Mouse (Mus musculus) heart, postnatal 4 days (tissue): ENCODE measurements around the gene Tulp1. TPM values are rescaled to one million over a fixed set of nuclear protein-coding genes. Genes with fewer than 3 reads are reported as not detected.
A peak's percentile ranks its signal among the peaks of the same experiment; 100 is the strongest.
"Not testable (repeated sequence)": the region's sequence is repeated elsewhere in the genome, so short reads cannot be mapped to it uniquely, and the experiment has no call there.

Source experiments
- DNase-seq: peaks from one replicate; pipeline ENCODE4 v3.0.0; 2021
- total RNA-seq, 2 experiments: library from RNA; stranded (reverse); gene quantifications; 2 replicates each; pipeline ENCODE4 v1.2.3; 2021

The Tulp1 gene
- 1 to 10 TPM; 1.0 to 1.5 TPM for total RNA-seq

DNA sequence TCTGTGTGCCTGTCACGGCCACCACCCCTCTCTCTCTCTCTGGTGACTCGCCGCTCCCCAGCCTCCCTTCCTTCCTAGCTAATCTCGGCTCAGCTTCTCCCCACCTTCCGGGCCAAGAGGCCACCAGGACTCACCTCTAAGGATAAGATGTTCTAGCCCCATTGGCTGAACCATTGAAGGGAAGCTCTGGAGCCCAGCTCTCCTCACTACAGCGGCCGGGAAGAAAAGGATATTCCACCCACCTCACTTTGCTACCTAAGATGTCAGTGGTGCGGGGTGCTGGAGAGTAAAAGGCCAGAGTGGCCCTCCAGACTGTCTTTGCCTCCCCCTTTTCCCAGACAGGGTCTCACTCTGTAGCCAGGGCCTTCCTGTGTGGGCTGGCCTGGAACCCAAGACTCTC lies at the start of gene Tulp1:
Tulp1 (minus strand) TSS at position 101 of the 400 bp plus-strand sequence.
- no peak for DNase-seq

DNA sequence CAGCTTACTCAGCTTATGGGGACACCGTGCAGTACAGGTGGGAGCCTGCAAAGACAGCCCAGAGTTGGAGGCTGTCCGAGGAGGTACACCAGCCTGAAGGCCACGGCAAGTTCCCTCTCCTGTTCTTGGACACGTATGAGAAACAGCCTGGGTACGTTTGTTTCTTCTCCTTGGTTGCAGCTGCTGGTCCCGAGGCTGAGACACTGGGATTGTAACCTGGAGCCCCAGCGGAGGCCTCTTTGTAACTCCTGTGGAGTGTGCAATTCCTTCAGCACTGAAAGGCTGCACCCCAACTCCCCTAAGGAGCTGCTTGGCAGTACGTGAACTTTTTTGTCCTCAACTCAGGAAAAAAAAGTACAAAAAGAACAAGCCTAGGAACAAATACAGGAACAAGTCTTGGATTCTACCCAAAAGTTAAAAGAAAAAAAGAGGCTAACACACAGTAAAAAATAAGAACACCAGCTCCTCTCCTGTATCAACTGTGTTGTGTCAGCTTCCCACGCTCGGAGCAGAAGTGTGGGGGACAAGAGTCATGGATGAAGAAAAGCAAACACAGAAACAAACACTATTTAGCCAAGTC lies 46.4 kb upstream of the Tulp1 start:
- DNase-seq: no peak

DNA sequence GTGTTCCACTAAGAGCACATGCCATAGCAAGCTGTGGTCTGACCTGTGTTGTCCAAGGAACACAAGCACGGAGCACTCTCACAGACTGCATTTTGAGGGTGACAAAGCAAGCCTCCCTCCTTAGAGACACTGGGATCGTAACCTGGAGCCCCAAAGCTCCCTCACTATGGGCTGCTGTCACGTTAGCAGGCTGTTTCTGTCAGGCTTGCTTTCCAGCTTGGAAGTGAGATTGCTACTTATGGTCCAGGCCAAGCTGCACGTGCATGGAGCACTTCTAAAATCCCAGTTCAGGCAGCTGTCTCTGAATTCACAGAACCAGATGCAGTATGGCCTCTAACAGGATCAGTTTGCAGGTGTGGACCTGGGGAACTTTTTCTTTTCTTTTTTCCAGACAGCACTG lies 45.7 kb upstream of the Tulp1 start:
- no peak for DNase-seq

DNA sequence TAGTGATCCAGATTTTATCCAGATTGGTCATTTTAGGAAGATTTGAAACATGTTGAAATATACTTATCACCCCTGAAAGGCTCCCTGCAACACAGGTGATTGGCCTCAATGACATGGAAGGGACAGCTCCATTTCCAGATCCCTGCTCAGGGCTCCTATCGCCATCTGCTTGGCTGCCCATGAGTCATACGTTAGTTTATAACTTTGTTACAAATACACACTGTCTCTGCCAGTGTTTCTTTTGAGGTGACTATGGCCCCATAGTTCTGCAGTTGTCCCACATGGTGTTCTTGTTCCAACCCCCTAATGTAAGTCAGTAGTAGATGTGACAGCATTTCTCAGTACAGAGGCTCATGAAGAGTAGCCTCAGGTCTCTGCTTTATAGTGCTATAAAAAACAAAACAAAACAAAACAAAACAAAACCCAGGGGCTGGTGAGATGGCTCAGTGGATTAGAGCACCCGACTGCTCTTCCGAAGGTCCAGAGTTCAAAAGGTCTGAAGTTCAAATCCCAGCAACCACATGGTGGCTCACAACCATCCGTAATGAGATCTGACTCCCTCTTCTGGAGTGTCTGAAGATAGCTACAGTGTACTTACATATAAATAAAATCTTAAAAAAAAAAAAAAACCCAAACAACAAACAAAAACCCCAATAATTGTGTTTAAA lies 43.4 kb upstream of the Tulp1 start:
- DNase-seq: no peak

DNA sequence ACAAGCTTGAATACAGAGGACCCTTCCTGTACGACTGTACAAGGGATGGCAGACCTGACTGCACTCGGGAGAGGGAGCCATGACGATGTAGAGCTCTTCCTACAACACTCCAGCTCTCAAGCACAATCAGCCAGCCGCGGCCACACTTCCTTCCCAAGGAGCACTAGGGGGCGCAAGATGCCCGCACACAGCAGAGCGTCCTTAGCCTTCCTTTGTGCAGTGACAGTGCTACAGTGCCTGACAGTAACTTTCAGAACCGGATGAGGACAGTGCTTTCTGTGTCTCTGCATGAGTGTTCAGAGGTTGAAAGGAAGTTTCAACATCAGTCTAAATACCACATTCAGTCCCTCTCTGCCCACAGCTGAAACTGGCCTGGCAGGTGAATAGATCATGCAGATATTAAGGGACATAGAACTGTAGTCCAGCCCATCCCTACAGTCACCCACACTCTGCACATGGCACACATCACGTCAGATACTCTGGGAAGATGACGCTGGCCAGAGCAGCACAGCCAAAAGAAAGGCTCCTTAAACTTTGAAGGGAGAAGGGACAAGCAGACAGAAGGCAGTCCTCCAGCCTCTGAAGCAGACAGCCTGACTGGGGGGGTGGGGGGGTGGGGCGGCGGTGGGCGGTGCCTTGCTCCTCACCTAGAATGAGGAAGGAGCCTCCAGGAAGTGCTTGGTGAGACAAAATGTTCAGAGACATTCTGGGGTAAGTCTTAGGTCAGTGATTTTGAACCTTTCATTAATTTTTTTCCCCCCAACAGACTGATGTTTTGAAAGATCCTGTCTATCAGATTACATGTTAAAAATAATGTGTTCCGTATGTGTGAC lies 42.6 kb upstream of the Tulp1 start:
- DNase-seq: peak; percentile 86

DNA sequence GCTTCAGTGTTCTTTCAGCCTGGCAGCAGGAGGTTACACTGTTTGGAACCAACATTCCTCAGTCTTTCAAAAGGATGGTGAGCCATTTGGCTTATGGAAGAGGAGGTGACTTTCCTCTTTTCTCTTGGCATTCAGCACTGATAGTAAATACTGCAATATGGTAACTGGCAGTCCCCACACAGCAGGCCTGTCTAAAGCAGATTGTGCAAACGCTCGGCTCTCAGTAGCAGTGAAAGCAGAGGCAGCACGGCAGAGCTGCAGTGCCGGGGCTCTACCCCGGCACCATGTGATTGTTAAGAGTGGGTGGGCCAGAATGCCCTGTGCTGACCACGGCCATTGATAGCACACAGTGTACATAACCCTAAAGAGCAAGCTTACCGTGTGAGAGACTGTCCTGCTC lies 41.4 kb upstream of the Tulp1 start:
- DNase-seq: no peak

DNA sequence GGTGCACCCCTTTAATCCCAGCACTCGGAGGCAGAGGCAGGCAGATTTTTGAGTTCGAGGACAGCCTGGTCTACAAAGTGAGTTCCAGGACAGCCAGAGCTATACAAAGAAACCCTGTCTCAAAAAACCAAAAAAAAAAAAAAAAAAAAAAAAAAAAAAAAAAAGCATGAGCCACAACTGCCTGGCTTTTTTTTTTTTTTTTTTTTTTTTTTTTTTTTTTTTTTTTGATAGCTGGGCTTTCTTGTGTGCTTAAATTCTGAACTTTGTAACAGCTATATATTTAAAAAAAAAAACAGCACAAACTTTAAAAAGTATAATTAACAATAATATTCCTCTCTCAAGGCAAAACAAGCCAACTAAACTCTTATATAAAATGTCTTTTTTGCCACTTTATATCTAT lies 39.7 kb upstream of the Tulp1 start:
- not testable (repeated sequence) for DNase-seq

DNA sequence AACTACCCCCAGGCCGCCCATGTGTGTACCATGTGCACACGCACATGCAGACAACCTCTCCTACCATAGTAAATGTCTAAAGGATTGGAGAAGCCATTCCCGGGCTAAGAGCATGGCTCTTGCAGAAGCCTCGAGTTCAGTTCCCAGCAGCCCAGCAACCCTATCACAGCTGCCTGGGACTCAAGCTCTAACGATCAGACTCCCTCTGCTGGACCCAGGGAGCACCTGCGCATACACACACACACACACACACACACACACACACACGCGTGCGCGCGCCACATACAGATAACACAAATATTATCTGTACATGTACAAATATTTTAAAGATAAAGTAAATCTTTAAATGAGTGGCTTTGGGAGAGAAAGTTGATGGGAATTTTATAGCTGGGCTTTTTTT lies 39.3 kb upstream of the Tulp1 start:
- DNase-seq: no peak

DNA sequence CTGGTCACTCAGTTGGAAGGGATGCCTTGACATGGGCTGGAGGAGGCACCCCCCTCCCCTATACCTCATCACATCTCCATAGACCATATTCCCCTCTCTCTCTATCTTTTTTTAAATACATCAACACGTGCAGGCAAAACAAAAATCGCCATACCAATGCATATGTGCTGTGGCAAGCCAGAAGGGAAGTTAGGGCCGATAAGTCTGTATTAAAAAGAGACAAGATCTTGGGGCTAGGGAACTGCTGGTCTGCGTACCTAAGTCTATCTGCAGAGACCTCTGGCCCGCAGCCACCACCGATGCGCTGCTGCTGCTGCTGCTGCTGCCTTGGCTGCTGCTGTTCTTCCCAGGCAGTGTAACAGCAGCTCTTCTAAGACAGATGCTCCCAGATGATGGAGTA lies 30.0 kb upstream of the Tulp1 start:
- no peak for DNase-seq

DNA sequence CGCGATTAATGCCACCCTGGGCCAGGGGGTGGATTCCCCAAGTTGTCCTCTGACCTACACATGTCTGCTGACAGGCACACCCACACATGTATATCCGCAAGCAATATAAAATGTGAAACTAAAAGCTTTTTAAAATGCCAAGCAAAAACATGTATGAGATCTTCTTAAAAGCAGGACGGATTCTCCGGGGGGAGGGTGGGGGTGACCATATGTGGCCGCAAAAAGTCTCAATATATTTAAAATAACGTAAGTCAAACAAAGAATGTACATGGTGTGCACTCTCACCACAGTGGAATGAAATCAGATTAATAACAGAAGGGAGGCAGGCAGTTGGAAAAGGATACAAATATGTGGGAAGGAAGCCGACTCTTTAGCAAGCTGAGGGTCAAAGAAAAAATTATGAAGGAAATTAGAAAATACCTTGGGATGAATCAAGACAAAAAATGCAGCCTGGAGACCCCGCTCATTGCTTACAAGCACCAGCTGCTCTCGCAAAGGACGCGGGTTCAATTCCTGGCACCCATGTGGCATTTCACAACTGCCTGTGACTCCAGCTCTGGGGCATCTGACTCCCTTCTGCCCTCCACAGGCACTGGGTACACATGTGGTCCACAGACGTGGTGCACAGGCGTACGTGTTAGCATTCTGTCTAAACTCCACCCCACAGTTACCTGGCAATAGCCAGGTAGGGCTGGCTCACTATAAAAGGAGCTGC lies 29.2 kb upstream of the Tulp1 start:
- DNase-seq: no peak

DNA sequence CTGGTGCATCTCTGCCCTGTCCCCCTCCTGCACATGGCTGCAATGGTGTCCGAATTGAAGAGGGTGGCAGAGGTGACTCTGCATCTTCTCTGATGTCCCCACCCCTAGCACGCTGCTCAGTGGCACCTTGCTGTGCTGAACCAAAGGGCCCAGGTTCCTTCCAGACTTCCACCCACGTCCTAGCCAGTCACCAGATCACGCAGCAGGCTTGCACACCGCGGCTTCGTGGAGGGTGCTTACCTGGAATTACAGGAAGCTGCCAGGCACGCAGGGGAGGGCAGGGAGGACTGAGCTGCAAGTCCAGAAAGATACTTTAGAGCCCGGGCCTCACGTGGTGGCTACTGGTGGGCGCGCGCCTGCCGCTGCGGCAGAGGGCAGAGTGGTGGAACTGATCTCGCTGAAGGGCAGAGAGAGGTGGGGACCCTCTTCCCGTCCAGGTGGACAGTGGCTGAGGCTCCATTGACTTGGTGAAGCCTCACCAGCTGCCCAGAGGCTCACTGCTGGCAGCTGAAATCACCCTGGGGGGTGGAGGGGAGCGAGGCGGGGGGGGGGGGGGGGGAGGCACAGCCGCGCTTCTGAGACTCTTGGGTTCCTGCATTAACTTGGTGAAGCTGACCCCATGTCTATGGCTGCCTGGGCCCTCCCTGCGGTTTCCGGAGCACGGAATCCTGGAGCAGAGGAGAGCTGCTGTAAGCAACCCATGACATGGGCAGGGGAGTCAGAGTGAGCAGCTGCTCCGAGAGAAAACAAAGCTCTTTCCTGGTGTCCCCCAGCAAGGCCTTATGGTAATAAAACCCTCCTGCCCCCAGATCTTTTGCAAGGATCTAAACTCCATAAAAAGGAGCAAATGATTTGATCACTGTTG lies 26.8 kb upstream of the Tulp1 start:
- DNase-seq: no peak

DNA sequence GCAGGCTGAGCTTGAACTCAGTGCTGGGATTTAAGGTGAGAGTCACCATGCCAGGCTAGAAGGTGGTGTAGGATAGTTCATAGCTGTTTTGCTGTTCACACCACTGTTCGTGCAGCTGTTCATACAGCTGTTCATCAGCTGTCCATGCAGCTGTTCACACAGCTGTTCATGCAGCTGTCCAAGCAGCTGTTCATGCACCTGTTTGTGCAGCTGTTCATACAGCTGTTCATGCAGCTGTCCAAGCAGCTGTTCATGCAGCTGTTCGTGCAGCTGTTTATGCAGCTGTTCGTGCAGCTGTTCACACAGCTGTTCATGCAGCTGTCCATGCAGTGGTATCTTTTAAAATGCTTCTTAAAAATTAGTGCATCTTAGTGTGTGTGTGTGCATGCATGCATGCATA lies 23.5 kb upstream of the Tulp1 start:
- DNase-seq: no peak

DNA sequence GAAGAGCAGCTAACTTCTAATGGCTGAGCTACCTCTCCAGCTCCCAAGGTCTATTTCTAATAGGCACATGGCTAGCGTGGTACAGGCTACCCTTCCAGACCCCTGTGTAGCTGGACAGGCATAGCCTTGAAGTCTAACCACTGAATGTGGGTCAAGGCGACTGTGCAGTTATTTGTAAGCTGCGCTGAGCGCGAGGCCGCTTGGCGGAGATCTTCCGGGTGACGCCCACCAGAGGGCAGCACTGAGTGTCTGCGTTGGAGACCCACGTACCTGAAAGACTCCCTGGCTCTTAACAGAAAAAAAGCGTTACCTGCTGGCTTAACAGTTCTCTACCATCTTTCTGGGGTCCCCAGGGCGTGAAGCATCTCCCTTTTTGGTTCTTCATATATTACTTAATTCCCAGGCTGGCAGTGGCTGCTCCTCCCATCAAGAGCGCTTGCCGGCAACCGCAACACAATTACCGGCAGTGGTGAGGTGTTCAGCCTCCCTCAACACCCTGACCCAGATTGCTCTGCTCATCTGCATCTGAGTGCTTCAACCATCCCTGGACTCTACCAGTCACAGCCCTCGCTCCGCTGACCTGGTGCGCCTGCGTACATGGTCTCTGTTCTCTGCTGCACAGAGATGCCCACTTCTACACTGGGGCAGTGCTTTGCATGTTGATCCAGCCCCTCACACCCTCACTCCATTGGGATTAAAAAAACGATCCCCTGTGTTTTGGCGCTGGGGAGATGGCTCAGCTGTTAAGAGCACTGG lies 21.3 kb upstream of the Tulp1 start:
- DNase-seq: peak; percentile 89

DNA sequence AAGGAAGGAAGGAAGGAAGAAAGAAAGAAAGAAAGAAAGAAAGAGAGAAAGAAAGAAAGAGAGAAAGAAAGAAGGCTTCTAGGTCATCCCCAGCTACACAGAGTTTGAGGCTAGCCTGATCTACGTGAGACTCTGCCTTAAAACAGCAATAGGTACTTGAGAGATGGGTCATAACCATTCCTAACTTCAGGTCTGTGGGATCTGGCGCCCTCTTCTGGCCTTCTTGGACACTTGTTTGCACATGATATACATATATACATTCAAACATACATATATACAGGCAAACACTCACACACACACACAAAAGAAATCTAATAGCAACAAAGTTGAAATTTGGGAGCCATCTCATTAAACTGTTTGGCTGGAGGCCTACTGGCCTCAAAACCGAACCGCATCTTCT lies 19.3 kb upstream of the Tulp1 start:
- DNase-seq: no peak

DNA sequence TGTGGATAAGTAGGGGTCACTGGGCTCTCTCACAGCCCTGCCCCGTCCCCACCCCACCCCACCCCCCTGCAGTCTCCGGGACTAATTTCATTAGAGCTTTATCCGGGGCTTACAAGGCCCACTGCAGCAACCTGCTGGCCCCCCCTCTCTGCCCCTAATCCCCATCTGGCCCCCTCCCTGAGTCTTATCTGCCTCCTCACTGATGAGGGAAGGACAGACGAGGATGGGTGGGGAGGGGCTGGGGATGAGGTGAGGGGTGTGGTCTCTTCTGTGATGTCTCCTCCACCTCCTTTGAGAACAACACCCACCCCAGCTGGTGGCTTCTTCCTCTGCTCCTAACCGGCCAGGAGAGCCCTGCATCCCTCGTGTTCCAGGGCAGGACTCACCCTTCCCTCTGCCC lies 15.2 kb upstream of the Tulp1 start:
- DNase-seq: no peak

DNA sequence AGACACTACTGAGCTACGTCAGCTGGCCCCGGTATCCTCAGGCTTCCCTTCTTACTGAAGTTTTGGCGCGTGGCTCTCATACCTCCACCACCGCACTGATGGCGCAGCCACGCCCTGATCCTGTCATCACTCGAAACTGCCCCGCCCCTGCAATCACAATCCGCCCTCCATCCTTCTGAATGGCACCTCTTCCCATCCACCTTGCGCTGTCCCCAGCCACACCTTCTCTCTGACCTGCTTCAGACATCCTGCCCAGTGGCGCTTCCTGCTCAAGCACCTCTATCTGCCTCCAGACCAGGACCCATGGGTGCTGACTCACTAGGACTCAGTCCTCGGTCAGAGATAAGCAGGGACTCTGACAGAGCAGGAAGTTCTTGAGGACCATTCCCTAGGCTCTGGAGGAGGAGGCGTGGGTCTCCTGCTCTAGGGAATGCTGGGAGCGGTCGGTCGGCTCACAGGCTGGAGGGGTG lies 10.6 kb upstream of the Tulp1 start:
- no peak for DNase-seq

DNA sequence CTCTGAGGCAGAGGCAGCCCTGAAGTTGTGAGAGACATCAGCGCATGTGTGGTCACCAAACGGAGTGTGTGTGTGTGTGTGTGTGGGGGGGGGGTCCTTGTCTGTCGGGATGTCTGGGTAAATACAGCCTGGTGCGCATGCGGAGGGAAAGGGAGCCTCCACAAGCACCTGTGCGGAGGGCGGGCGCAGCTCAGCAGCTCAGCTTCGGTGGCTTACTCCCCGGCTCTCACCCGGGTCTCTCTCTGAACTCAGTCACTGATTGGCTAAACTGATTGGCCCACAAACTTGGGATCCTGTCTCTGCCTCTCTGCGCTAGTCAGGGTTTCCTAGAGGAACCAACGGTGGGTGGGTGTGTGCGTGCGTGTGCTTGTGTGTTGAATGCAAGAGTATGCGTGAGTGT lies 9.5 kb upstream of the Tulp1 start:
- DNase-seq: no peak

DNA sequence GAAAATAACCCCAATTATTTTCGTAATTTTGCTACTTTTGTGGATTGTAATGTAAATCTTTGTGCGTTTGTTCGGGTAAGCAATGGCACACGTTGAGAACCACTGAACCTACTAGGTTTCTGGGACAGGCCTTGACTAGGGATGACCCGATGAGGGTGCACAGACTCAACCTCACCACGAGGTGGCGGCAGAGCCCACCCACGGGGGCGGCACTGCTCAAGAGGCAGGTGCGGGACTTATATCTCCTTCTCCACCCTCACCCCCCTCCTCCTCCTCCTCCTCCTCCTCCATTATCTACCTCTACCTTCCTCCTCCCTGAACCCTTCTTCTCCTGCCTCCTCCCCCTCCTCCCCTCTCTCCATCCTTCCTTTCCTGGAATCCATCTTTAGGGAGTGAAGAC lies 8.8 kb upstream of the Tulp1 start:
- peak; percentile 67 for DNase-seq

DNA sequence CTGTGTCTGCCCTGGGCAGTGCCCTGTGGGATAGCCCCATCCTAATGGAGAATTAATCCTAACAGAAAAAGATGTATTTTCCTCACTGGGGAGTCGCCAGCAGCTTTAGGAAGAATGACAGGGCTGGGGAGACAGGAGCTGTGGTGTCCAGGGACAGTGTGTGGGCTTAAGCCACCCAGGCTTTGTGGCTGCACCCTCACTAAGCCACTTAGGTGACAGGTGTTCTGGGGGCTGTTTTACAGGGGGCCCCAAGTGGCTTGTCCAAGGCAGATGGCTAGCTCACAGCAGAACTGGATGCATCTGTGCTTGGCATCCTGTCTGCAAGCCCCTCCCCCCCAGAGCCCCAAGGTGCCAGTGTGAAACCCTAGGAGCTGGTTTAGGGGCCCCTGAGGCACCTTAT lies 6.9 kb upstream of the Tulp1 start:
- DNase-seq: no peak

DNA sequence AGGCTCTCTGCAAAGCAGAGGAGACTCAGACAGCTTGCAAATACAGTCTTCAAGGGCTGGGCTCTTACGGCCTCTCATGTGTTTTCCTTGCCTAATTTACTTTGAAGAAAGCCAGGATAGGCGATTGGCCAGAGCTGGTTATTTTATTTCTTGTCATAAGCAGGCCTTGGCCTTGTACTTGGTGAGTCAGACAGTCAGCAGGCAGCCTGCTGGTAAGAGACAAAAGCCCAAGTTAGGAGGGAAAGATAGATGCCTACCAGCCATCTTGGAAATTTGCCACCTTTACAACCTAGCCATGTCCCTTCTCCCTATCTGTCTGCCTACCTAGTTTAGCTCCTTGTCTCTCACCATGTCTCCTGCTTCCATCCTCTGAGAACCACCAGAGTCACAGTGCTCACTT lies 6.3 kb upstream of the Tulp1 start:
- DNase-seq: no peak

DNA sequence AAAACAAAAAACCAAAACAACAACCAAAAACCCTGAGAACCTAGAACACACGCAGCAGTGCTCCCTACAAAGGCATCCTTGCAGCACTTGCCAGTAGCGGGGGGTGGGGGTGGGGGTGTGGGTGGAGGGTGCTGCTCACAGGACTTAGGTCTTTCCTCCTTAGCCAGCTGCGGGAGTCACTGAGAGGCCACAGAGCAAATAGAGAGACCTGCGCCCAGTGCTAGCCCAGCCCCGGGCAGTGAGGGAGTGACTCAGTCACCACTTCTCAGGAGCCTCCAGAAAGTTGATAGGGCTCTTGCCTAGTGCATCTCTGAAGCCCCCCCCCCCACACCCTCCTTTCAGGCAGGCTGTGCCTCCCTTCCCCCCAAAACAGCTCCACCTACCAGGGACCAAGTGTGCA lies 4.0 kb upstream of the Tulp1 start:
- DNase-seq: no peak
